Mouse (Mus musculus) midbrain, embryonic 10.5 days (tissue): Measurements from ENCODE around the gene Fam185a. TPM values are rescaled to one million over a fixed set of nuclear protein-coding genes. Genes with fewer than 3 reads are reported as not detected.
A peak's percentile ranks its signal among the peaks of the same experiment; 100 is the strongest.

ENCODE experiments used
- DNase-seq: peaks from one replicate; pipeline ENCODE4 v3.0.0-alpha.2; 2017; ENCODE audit warnings: low spot score
- H3K27ac ChIP-seq: fragments of 300-500 bp; sonication (generic); replicated peaks from 2 replicates; pipeline ENCODE4 v1.5.1; 2016; ENCODE audit warnings: mild to moderate bottlenecking
- H3K27me3 ChIP-seq: fragments of 300-500 bp; sonication (generic); 2 replicates; pipeline ENCODE4 v1.6.1; 2016; ENCODE audit warnings: low read depth, mild to moderate bottlenecking; ENCODE audit not compliant: poor library complexity, severe bottlenecking
- H3K36me3 ChIP-seq: fragments of 300-500 bp; sonication (generic); 2 replicates; pipeline ENCODE4 v1.6.1; 2016; ENCODE audit warnings: mild to moderate bottlenecking, moderate library complexity
- H3K4me1 ChIP-seq: fragments of 300-500 bp; sonication (generic); 2 replicates; pipeline ENCODE4 v1.6.1; 2016
- H3K4me3 ChIP-seq: fragments of 300-500 bp; sonication (generic); 2 replicates; pipeline ENCODE4 v1.5.1; 2016; ENCODE audit warnings: mild to moderate bottlenecking, moderate library complexity
- H3K9me3 ChIP-seq: fragments of 300-500 bp; sonication (generic); replicated peaks from 2 replicates; pipeline ENCODE4 v1.6.1; 2016; ENCODE audit warnings: mild to moderate bottlenecking
- WGBS: fragments of 180-500 bp; shearing (Covaris S2); methylation state at CpG from one replicate; pipeline ENCODE4 v1.1.7; 2016; 5-methylcytosine and 5-hydroxymethylcytosine counted together
- polyA plus RNA-seq: library from polyadenylated mRNA; unstranded; fragments of >200 nt; fragmentation: Nextera tagmentation; extraction: Ambion mirVana; gene quantifications from 2 replicates; pipeline ENCODE4 v1.2.1, GENCODE M21; 2016

Gene Fam185a
- polyA plus RNA-seq, 1 experiment from 2014 or later = 5.8 TPM

DNA sequence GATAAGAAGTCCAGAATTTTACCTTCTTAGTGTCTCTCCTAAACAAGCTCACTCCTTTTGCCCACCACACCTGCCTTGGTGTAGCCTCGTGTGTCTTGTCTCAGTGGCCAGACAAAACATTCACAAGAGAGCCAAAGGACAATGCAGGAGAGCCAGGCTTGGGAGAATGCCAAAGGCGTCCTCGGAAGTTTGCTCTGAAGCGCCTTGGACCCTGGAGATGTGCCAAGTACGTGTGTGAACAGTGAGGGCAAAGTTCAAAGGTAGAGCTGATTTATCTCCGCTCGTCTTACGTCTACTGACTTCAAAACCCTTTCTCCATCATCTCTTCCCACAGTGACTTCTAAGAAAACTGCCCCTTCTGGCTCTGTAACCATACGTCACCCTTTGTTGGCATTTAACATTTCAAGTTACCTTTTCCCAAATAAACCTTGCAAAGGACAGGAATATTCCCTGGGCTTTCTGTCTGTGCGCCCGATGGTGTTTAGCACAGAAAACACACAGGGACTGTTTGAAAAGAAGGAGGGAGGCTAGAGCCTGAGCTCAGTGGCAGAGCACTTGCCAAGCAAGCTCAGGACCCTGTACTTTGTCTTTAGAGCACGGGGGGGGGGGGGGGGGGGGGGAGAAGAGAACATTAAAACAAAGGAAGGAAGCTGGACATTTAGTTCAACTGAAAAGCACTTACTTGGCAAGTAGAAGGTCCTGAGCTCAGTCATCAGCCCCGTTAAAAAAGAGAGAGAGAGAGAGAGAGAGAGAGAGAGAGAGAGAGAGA is 33.0 kb upstream of the Fam185a start:
- WGBS = 77% methylated on average over 13 of the region's 13 CpGs
- DNase-seq = no peak

DNA sequence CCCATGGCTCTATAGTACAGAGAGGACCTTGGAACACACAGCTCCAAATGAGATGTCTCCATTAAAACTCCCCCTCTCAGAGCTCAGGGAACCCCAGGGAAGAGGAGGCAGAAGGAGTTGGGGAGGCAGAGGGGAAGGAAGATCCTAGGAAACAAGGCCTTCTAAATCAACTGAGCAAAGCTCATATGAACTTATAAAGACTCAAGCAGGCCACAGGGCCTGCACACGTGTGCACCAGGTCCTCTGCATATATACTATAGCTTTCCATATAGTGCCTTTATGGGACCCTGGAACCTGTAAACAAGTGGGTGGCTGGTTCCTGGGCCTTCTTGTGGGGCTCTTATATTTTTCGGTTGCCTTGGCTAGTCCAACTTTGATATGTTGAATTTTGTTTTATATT is 30.2 kb upstream of the Fam185a start:
- Histone ChIP-seq H3K36me3 (no peaks in the 10 kb centered on the region), H3K27ac (no peak overlapping the region), H3K4me3 (no peak overlapping the region), H3K27me3 (no peaks in the 10 kb centered on the region), H3K4me1 (0 out of 2 replicates have a peak, but pooled peaks cover 5% of the 10 kb centered on the region), H3K9me3 (no peaks in the 10 kb centered on the region)
- 84% methylated on average over 2 of the region's 2 CpGs for WGBS
- no peak for DNase-seq

More for the DNA sequence above, 33.0 kb upstream of the Fam185a start:
- Histone ChIP-seq H3K27ac (no peak overlapping the region), H3K36me3 (no peaks in the 10 kb centered on the region), H3K27me3 (no peaks in the 10 kb centered on the region), H3K9me3 (no peaks in the 10 kb centered on the region), H3K4me1 (0 out of 2 replicates have a peak, but pooled peaks cover 5% of the 10 kb centered on the region), H3K4me3 (no peak overlapping the region)

DNA sequence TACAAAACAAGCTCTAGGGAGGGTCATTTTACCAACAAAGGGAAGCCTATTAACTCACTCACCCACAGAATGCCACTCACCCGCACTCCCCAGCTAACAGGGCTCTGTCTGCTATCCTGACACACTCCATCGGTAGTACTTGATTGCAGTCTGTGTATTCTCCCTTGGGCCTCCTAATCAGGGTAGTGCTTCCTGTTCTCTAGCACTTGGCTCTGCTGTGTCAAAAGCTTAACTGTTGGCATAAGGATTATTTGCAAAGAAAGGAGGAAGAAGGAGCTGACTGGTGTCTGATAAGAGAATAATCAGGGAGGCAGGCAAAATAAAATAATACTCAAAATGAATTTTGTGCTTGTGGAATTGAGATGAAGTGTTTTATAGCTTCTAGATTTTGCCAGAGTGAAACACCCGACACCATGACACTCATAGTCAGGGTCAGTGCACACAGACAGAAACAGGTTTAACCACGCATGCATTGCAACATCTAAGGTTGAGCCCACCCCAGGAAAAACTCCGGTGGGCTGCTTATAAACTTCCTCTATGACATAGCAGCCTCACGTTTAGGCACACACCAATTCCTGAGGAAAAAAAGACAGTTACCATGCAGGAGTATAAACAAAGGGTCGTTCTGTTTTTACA is 29.4 kb upstream of the Fam185a start:
- DNase-seq = no peak
- H3K27me3 ChIP-seq = no peaks in the 10 kb centered on the region
- no peaks in the 10 kb centered on the region for H3K36me3 ChIP-seq
- H3K9me3 ChIP-seq = no peaks in the 10 kb centered on the region
- WGBS = 72% methylated on average over 7 of the region's 7 CpGs
- H3K4me3 ChIP-seq = no peak overlapping the region
- no peak overlapping the region for H3K27ac ChIP-seq
- 0 out of 2 replicates have a peak, but pooled peaks cover 5% of the 10 kb centered on the region for H3K4me1 ChIP-seq

DNA sequence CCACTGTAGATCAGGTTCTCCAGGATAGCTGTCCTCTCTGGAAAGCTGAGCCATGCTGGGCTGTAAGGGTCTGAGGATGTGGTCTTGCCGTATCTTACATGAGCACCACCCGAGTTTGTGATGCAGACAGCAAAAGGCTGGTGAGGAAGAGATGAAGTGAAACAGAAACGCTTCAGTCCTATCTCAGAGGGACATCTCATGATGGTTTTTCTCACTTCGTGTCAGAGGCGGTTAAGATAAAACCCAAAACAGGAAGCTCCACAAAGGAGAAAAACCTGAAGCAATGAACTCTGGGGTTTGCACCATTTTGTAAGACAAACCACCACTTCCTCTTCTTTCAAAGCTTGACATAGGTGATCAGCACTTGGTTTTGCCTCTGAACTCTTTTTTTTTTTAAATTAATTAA is 13.5 kb upstream of the Fam185a start:
- no peak for DNase-seq
- 85% methylated on average over 5 of the region's 5 CpGs for WGBS
- no peaks in the 10 kb centered on the region for H3K27me3 ChIP-seq
- H3K36me3 ChIP-seq = no peaks in the 10 kb centered on the region
- H3K9me3 ChIP-seq = no peaks in the 10 kb centered on the region
- H3K4me3 ChIP-seq = no peak overlapping the region
- H3K4me1 ChIP-seq = no peaks in the 10 kb centered on the region
- no peak overlapping the region for H3K27ac ChIP-seq

DNA sequence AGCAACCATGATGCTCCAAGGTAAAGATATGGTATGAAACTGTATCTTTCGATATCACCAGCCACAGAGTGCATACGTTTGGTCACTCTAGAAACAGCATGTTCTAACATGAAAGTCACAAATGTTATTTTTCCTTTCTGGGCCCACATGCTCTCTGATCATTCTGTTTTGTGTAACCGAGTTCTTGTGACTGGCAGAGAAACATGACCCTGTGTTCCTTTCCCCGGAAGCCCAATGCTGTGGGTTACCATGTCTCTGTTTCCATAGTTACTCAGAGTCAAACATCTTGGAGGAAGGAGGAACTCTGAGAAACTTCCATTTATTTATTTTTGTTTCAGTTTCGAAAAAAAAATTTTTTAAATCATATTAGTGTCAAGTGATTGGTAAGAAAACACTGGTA is 12.7 kb upstream of the Fam185a start:
- Histone ChIP-seq H3K4me1 (no peaks in the 10 kb centered on the region), H3K27ac (no peak overlapping the region), H3K36me3 (no peaks in the 10 kb centered on the region), H3K27me3 (no peaks in the 10 kb centered on the region), H3K9me3 (no peaks in the 10 kb centered on the region), H3K4me3 (no peak overlapping the region)
- WGBS = 81% methylated on average over 5 of the region's 5 CpGs
- DNase-seq = no peak

DNA sequence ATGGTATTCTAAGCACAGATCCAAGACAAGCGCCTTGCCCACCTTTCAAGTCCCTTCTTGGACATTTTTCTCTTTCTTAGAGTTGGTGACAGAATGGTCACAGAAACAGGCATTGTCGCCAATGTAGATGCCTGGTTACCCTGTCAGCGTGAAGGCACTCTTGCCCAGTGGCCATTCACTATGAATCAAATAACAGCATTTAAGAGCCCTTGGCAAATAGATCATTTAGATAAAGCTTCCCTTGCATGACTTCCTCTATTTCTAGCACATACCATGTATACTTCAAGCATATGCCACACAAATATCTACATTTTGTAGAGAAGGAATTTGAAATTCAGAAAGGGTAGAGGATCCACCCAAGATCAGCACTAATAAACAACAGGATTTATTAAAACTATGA is 11.4 kb upstream of the Fam185a start:
- 88% methylated on average over 3 of the region's 3 CpGs for WGBS
- Histone ChIP-seq H3K4me1 (no peaks in the 10 kb centered on the region), H3K9me3 (no peaks in the 10 kb centered on the region), H3K36me3 (no peaks in the 10 kb centered on the region), H3K27me3 (no peaks in the 10 kb centered on the region), H3K4me3 (no peak overlapping the region), H3K27ac (no peak overlapping the region)
- no peak for DNase-seq

DNA sequence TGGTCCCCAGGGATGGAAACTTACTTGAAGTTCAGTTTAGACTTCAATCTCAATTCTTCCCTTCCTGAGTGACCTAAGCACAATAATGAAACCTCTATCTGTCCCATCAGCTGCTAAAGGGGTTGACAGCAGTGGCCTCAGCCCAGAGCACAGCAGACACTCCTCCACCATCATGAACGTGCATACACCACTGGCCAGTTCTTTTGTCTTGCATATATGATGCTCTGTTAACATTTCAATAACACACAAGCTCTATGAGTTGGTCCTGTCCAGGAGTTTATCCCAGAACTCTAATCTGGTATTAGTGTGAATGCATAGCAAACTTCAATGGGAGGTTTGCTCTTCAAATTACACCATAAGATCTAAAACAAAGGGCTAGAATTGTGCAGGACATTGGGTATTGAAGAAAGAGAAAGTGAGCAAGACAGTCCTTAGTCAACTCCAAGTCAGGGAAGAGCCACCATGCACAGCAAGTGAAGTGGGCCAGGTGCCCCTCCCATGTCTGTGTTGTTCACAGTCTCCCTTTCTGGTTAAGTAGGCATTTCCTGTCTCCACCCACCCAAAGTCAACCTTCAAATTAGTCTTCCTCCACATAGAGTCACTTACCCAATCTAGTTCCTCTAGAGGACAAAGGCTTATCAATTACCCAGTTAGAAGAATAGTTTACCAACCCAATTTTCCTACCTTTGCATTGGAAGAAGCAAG is 10.5 kb upstream of the Fam185a start:
- no peaks in the 10 kb centered on the region for H3K4me1 ChIP-seq
- no peaks in the 10 kb centered on the region for H3K27me3 ChIP-seq
- H3K27ac ChIP-seq = no peak overlapping the region
- H3K4me3 ChIP-seq = no peak overlapping the region
- no peaks in the 10 kb centered on the region for H3K9me3 ChIP-seq
- WGBS = 56% methylated on average over 1 of the region's 1 CpGs
- no peak for DNase-seq
- no peaks in the 10 kb centered on the region for H3K36me3 ChIP-seq

DNA sequence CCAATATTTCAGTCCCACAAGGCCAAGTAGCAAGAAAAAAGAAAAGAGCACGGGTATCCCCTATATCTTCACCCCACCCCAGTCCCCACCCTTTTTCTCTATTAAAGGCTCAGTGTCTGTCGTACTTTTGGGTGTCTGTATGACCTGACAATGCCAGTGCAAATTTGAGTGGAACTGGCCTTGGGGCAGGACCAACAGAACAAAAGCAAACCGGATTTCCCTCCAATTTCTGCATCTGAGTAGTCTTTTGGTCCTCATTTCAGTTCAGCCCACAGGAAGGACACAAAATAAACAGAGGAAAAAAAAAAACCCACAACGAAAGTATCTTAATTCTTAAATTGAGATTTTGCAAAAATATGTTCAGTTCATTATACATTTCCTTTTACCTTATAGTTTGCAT is 6.1 kb upstream of the Fam185a start:
- H3K36me3 ChIP-seq = no peaks in the 10 kb centered on the region
- no peaks in the 10 kb centered on the region for H3K27me3 ChIP-seq
- H3K9me3 ChIP-seq = no peaks in the 10 kb centered on the region
- H3K4me1 ChIP-seq = no peaks in the 10 kb centered on the region
- WGBS = 76% methylated on average over 4 of the region's 4 CpGs
- no peak overlapping the region for H3K27ac ChIP-seq
- no peak for DNase-seq
- no peak overlapping the region for H3K4me3 ChIP-seq

DNA sequence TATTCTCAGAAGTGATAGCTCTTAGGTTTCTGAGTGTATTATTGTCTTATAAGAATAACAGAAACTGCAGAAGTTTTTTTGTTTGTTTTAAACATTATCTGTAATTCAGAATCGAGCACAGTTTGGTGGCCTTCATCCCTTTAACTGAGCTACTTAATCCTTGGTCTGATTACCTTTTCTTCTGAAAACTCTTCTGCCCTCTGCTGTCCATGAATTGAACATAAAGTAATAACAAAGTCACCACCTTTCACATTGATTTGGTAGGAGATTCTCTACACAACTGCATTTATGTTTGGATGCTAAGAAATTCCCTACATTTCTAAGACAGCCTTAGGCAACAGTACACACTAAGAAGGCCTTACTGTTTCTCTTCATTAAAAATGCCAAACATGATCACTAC is 4.1 kb upstream of the Fam185a start:
- H3K9me3 ChIP-seq = no peaks in the 10 kb centered on the region
- H3K4me1 ChIP-seq = peaks cover 9% of the 10 kb centered on the region
- H3K27ac ChIP-seq = no peak overlapping the region
- H3K36me3 ChIP-seq = no peaks in the 10 kb centered on the region
- no peak overlapping the region for H3K4me3 ChIP-seq
- WGBS = 38% methylated on average over 1 of the region's 1 CpGs
- H3K27me3 ChIP-seq = no peaks in the 10 kb centered on the region
- no peak for DNase-seq

DNA sequence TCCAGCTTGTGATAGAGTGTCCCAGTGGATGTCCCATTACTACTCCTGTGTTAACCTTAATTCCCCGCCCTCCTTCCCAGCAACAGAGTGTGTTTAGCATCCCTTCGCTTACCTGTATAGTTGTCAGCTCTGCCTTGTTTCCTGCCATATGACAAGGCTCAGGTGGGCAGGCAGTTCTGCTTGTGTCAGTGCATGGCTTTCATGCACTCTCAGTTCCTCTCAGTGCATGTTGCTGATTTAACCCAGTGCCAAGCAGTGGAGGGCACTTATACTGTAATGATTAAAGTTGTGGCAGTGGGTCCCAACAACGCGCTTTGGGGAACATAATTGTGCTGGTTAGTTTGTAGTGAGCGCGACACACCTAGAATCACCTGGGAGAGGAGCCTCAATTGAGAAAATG is 1.9 kb downstream of the Fam185a start:
- 92% methylated on average over 6 of the region's 6 CpGs for WGBS
- Histone ChIP-seq H3K27me3 (no peaks in the 10 kb centered on the region), H3K27ac (no peak overlapping the region), H3K4me3 (no peak overlapping the region), H3K9me3 (no peaks in the 10 kb centered on the region), H3K36me3 (no peaks in the 10 kb centered on the region), H3K4me1 (peaks cover 17% of the 10 kb centered on the region)
- no peak for DNase-seq

DNA sequence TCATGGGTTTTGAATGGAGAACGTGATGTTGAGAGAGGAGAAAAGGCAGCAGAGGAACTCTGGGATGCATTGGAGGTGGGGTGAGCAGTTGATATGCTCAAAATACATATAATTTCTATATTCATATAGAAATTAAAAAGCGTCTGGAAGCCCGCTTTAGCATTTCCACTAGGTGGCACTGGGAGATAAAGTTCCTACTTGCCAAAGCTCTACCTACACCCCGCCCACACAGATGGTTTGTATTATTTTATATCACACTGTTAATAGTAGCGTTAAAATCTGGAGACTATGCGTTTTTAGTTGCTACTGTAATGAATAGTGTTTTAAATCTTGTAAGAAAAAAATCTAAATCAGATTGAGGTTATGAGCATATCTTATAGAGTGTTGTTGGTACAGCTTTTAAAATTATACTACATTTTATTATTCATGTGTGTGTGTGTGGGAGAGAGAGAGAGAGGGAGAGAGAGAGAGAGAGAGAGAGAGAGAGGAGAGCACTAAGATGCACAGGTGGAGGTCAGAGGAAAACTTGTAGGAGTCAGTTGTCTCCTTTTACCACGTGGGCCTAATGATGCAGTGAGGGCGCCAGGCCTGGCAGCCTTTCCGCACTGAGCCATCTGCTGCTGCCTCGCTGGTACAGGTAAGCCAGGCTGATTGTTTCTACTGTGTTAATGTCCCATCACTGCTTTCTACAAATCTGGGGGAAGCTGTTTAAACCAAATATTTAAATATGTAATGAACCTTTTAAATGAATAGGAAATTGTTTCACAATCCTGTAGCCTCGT is 9.6 kb downstream of the Fam185a start:
- WGBS = 85% methylated on average over 11 of the region's 11 CpGs
- DNase-seq = no peak
- no peak overlapping the region for H3K4me3 ChIP-seq

DNA sequence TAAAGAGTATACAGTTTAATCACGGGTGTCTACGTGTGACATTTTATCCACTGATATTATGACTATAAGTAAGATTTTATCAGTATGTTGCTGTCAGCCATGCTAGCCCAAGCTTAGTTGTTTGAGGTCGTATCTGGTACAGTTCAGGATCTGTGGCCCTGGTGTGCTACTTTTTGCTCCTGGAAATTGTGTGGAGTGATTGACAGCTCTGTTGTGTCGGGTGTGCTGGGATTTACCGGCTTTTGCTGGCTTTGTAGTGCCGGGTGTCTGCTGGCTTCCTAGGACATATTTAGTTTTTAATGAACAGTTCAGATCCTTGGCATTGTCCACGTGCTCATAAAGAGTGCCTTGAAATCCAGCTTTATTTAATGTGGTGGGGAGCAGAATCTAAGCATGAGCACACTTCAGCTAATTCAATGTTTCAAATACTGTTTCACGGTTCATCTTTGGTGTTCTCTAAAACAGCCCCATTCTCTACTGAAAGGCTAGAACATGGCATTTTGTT is 11.8 kb downstream of the Fam185a start:
- H3K4me1 ChIP-seq = peaks cover 7% of the 10 kb centered on the region
- no peaks in the 10 kb centered on the region for H3K36me3 ChIP-seq
- H3K27ac ChIP-seq = no peak overlapping the region
- H3K27me3 ChIP-seq = no peaks in the 10 kb centered on the region
- no peak overlapping the region for H3K4me3 ChIP-seq
- DNase-seq = peak; percentile 22
- 58% methylated on average over 8 of the region's 8 CpGs for WGBS
- no peaks in the 10 kb centered on the region for H3K9me3 ChIP-seq

More for the DNA sequence above, 9.6 kb downstream of the Fam185a start:
- H3K27ac ChIP-seq = no peak overlapping the region
- no peaks in the 10 kb centered on the region for H3K36me3 ChIP-seq
- peaks cover 7% of the 10 kb centered on the region for H3K4me1 ChIP-seq
- H3K27me3 ChIP-seq = no peaks in the 10 kb centered on the region
- H3K9me3 ChIP-seq = no peaks in the 10 kb centered on the region
